Mouse (Mus musculus) CH12.LX (cell line): ENCODE measurements around the gene Marc1. TPM values are rescaled to one million over a fixed set of nuclear protein-coding genes. Genes with fewer than 3 reads are reported as not detected.

Experiments
- DNase-seq: peaks from one replicate; pipeline ENCODE4 v3.0.0-alpha.2; 2013; ENCODE audit errors: extremely low read depth
- H3K27ac ChIP-seq: 2 replicates; pipeline ENCODE4 v1.5.1; 2012; ENCODE audit warnings: low read depth, mild to moderate bottlenecking, control low read depth, moderate library complexity; ENCODE audit not compliant: insufficient read depth
- H3K27me3 ChIP-seq: replicated peaks from 2 replicates; pipeline ENCODE3; 2012; ENCODE audit warnings: inconsistent platforms
- H3K36me3 ChIP-seq, 2 experiments: replicated peaks in 1 of 2; 2 replicates each; pipeline versions ENCODE3 to v1.6.1; 2012; ENCODE audit warnings: inconsistent platforms in 1 of 2, low read length in 1 of 2, mild to moderate bottlenecking in 1 of 2, mixed read lengths in 1 of 2, moderate library complexity in 1 of 2; ENCODE audit not compliant: control insufficient read depth in 1 of 2, insufficient read depth in 1 of 2
- H3K4me1 ChIP-seq, 2 experiments: 2 replicates each; pipeline ENCODE4 v1.6.1; 2012; ENCODE audit warnings: inconsistent platforms in 1 of 2, moderate library complexity in 1 of 2; ENCODE audit not compliant: insufficient read depth in 2 of 2, control insufficient read depth in 1 of 2
- H3K4me2 ChIP-seq: 2 replicates; pipeline ENCODE4 v1.6.1; 2012; ENCODE audit warnings: low read depth, mild to moderate bottlenecking, control low read depth; ENCODE audit not compliant: poor library complexity, insufficient read depth, severe bottlenecking
- H3K4me3 ChIP-seq, 3 experiments: fragments of 150-350 bp in 1 of 3; sonication (generic) in 1 of 3; replicated peaks in 1 of 3; 2 replicates each; pipeline versions ENCODE3 to v1.5.1; 2011 to 2012; ENCODE audit warnings: low read depth in 2 of 3, low read length in 2 of 3, mild to moderate bottlenecking in 2 of 3, moderate library complexity in 2 of 3, control low read depth in 1 of 3, improper control_type of control experiment in 1 of 3, inconsistent platforms in 1 of 3, mixed read lengths in 1 of 3; ENCODE audit not compliant: poor library complexity in 1 of 3
- H3K79me2 ChIP-seq: replicated peaks from 2 replicates; pipeline ENCODE4 v1.6.1; 2012; ENCODE audit warnings: mild to moderate bottlenecking, moderate library complexity; ENCODE audit not compliant: control insufficient read depth, poor library complexity, insufficient read depth, severe bottlenecking; ENCODE audit errors: extremely low read depth
- H3K9ac ChIP-seq: 2 replicates; pipeline ENCODE4 v1.6.1; 2012; ENCODE audit warnings: low read depth, mild to moderate bottlenecking, control low read depth, moderate library complexity; ENCODE audit not compliant: insufficient read depth
- H3K9me3 ChIP-seq: replicated peaks from 2 replicates; pipeline ENCODE3; 2012; ENCODE audit warnings: low read length, inconsistent platforms, mixed read lengths
- CHD1 ChIP-seq: IDR thresholded peaks from 2 replicates; pipeline ENCODE4 v1.6.1; 2012; ENCODE audit warnings: low read depth, low read length, improper control_type of control experiment, inconsistent platforms
- E2F4 ChIP-seq: IDR thresholded peaks from 2 replicates; pipeline ENCODE4 v1.6.1; 2011; ENCODE audit warnings: low read depth, low read length, improper control_type of control experiment; ENCODE audit not compliant: insufficient replicate concordance
- ELF1 ChIP-seq: IDR thresholded peaks from 2 replicates; pipeline ENCODE4 v1.6.1; 2014; ENCODE audit warnings: low read depth, mild to moderate bottlenecking, inconsistent platforms, low read length, improper control_type of control experiment
- EP300 ChIP-seq: IDR thresholded peaks from 2 replicates; pipeline ENCODE4 v1.6.1; 2011; ENCODE audit warnings: low read length, improper control_type of control experiment
- ETS1 ChIP-seq: conservative IDR thresholded peaks from 2 replicates; pipeline ENCODE4 v1.6.1; 2012; ENCODE audit warnings: low read depth, mild to moderate bottlenecking, inconsistent platforms, low read length, improper control_type of control experiment, moderate library complexity
- GABPA ChIP-seq: IDR thresholded peaks from 2 replicates; pipeline ENCODE4 v1.6.1; 2012; ENCODE audit warnings: low read depth, low read length, improper control_type of control experiment, inconsistent platforms; ENCODE audit not compliant: insufficient replicate concordance
- IRF4 ChIP-seq: IDR thresholded peaks from 2 replicates; pipeline ENCODE4 v1.6.1; 2014; ENCODE audit warnings: low read depth, mild to moderate bottlenecking, inconsistent platforms, low read length, improper control_type of control experiment
- JUN ChIP-seq: IDR thresholded peaks from 2 replicates; pipeline ENCODE4 v1.6.1; 2011; ENCODE audit warnings: low read depth, mild to moderate bottlenecking, low read length, improper control_type of control experiment, moderate library complexity; ENCODE audit not compliant: insufficient read depth
- KAT2A ChIP-seq: IDR thresholded peaks from 2 replicates; pipeline ENCODE4 v1.6.1; 2012; ENCODE audit warnings: low read length, improper control_type of control experiment, inconsistent platforms; ENCODE audit not compliant: insufficient replicate concordance
- MAFK ChIP-seq: IDR thresholded peaks from 2 replicates; pipeline ENCODE4 v1.6.1; 2011; ENCODE audit warnings: low read length, improper control_type of control experiment; ENCODE audit not compliant: insufficient replicate concordance
- MAX ChIP-seq: IDR thresholded peaks from 2 replicates; pipeline ENCODE4 v1.6.1; 2011; ENCODE audit warnings: low read length, improper control_type of control experiment
- MAZ ChIP-seq: IDR thresholded peaks from 2 replicates; pipeline ENCODE4 v1.6.1; 2012; ENCODE audit warnings: low read depth, mild to moderate bottlenecking, inconsistent platforms, low read length, improper control_type of control experiment, moderate library complexity
- MXI1 ChIP-seq: IDR thresholded peaks from 2 replicates; pipeline ENCODE4 v1.6.1; 2011; ENCODE audit warnings: mild to moderate bottlenecking, low read depth, low read length, improper control_type of control experiment
- MYC ChIP-seq: IDR thresholded peaks from 2 replicates; pipeline ENCODE4 v1.6.1; 2011; ENCODE audit warnings: low read depth, mild to moderate bottlenecking, improper control_type of control experiment, low read length
- PAX5 ChIP-seq: IDR thresholded peaks from 2 replicates; pipeline ENCODE4 v1.6.1; 2012; ENCODE audit warnings: low read length, inconsistent platforms, mixed read lengths
- RAD21 ChIP-seq: IDR thresholded peaks from 2 replicates; pipeline ENCODE4 v1.6.1; 2011; ENCODE audit warnings: low read depth, mild to moderate bottlenecking, low read length, improper control_type of control experiment, moderate library complexity
- RCOR1 ChIP-seq: conservative IDR thresholded peaks from 2 replicates; pipeline ENCODE4 v1.6.1; 2012; ENCODE audit warnings: low read depth, mild to moderate bottlenecking, inconsistent platforms, low read length, improper control_type of control experiment
- SIN3A ChIP-seq: IDR thresholded peaks from 2 replicates; pipeline ENCODE4 v1.6.1; 2012; ENCODE audit warnings: low read length, improper control_type of control experiment, inconsistent platforms
- TCF12 ChIP-seq: IDR thresholded peaks from 2 replicates; pipeline ENCODE4 v1.6.1; 2014; ENCODE audit warnings: low read depth, mild to moderate bottlenecking, inconsistent platforms, low read length, improper control_type of control experiment
- UBTF ChIP-seq: IDR thresholded peaks from 2 replicates; pipeline ENCODE4 v1.6.1; 2012; ENCODE audit warnings: low read depth, mild to moderate bottlenecking, inconsistent platforms, low read length, improper control_type of control experiment, moderate library complexity
- USF1 ChIP-seq: IDR thresholded peaks from 2 replicates; pipeline ENCODE4 v1.6.1; 2014; ENCODE audit warnings: low read depth, mild to moderate bottlenecking, inconsistent platforms, low read length, improper control_type of control experiment
- ZC3H11A ChIP-seq: IDR thresholded peaks from 2 replicates; pipeline ENCODE4 v1.6.1; 2012; ENCODE audit warnings: low read depth, mild to moderate bottlenecking, inconsistent platforms, low read length, improper control_type of control experiment
- ZKSCAN1 ChIP-seq: IDR thresholded peaks from 2 replicates; pipeline ENCODE4 v1.6.1; 2012; ENCODE audit warnings: low read depth, inconsistent platforms, low read length, improper control_type of control experiment, borderline replicate concordance
- ZNF384 ChIP-seq: IDR thresholded peaks from 2 replicates; pipeline ENCODE4 v1.6.1; 2012; ENCODE audit warnings: low read depth, low read length, improper control_type of control experiment, inconsistent platforms
- dilution Hi-C: fragments of 300-500 bp; cut with MboI; formaldehyde crosslinking; loops from 2 replicates; pipeline ENCODE4 v1.14.3; 2020; ENCODE audit warnings: low sequenced_read_pairs; ENCODE audit not compliant: extremely low pct_unique_long_range_greater_than_20kb, extremely low pct_ligation_motif_present
- in situ Hi-C: fragments of 300-500 bp; cut with MboI; formaldehyde crosslinking; loops from 3 replicates; pipeline ENCODE4 v1.14.3; 2019; ENCODE audit warnings: low sequenced_read_pairs, low pct_ligation_motif_present, low pct_unique_long_range_greater_than_20kb, mixed read lengths
- polyA plus RNA-seq: library from polyadenylated mRNA; unstranded; fragments of >175 nt; gene quantifications from 2 replicates; pipeline ENCODE4 v1.2.1, GENCODE M21; 2012; ENCODE audit warnings: low read depth; ENCODE audit not compliant: insufficient read length
- total RNA-seq, 2 experiments: library from RNA; depleted of rRNA; stranded (reverse); fragments of 300-350 nt in 1 of 2; fragments of >200 nt in 1 of 2; gene quantifications; 2 replicates each; pipeline ENCODE4 v1.2.3; 2012 to 2014

The Marc1 gene
- total and polyA plus RNA-seq, 3 experiments = not detected

GRCm38 (mm10) chr1:184837649-184838048, 26.5 kb upstream of the Marc1 start:
- Histone ChIP-seq H3K27ac (no peak overlapping the region), H3K79me2 (no peaks in the 10 kb centered on the region), H3K4me2 (no peak overlapping the region)
- in situ Hi-C loops = loop anchor here (25.0 kb wide), 1 partner anchor 350 kb away; no protein-coding TSS in a partner anchor
- TF ChIP-seq TCF12 (no peak), JUN (no peak), CHD1 (no peak), RAD21 (no peak), RCOR1 (no peak), UBTF (no peak), USF1 (no peak), ZNF384 (no peak), MXI1 (no peak), KAT2A (no peak), MAZ (no peak), SIN3A (no peak), PAX5 (no peak), ZKSCAN1 (no peak), E2F4 (no peak), MYC (no peak), EP300 (no peak)
- TF ChIP-seq, all 38 proteins: peak for 0
- no peak overlapping the region for H3K4me3 ChIP-seq
- H3K36me3 ChIP-seq = peaks cover 6 to 65% of the 10 kb centered on the region in 2 experiments
- no peak overlapping the region for H3K9ac ChIP-seq
- dilution Hi-C loops = no loop called here
- H3K27me3 ChIP-seq = no peaks in the 10 kb centered on the region
- H3K4me1 ChIP-seq = peaks cover 0 to 28% of the 10 kb centered on the region in 2 experiments; a peak in 2 of 4 replicates
- no peaks in the 10 kb centered on the region for H3K9me3 ChIP-seq
- no peak for DNase-seq

DNA sequence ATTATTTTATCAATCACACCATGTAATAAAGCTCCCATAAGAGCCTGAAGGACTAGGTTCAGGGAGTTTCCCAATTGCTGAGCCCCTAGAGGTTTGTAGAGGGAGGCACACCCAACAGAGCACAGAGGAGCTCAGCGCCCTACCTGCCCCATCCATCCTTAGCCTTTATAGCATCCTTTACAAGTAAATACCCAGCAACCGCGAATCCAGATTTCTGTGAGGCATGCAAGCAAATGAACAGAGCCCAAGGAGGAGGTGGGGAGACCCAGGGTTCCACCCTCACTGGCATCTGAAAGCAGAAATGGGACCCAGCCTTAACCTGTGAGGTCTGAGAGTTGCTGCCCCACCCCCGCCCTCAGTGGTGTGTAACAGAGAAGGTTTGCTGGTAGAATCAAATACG, 25.2 kb upstream of the Marc1 start:
- in situ Hi-C loops = loop anchor here (25.0 kb wide), 1 partner anchor 351 kb away; no protein-coding TSS in a partner anchor
- DNase-seq = no peak
- peaks cover 17 to 78% of the 10 kb centered on the region in 2 experiments for H3K36me3 ChIP-seq
- H3K9ac ChIP-seq = no peak overlapping the region
- no peak overlapping the region for H3K4me2 ChIP-seq
- TF ChIP-seq MYC (no peak), IRF4 (no peak), ZC3H11A (no peak), ETS1 (no peak), UBTF (no peak), USF1 (no peak), GABPA (no peak), ELF1 (no peak), MAX (no peak), MAFK (no peak)
- no peak overlapping the region for H3K27ac ChIP-seq
- H3K9me3 ChIP-seq = no peaks in the 10 kb centered on the region
- peaks cover 0 to 17% of the 10 kb centered on the region in 2 experiments; a peak in 2 of 4 replicates for H3K4me1 ChIP-seq
- no peaks in the 10 kb centered on the region for H3K27me3 ChIP-seq
- no peak overlapping the region for H3K4me3 ChIP-seq
- dilution Hi-C loops = no loop called here
- H3K79me2 ChIP-seq = no peaks in the 10 kb centered on the region
